Mouse (Mus musculus) retina, postnatal 1 day (tissue): ENCODE results near the gene Smap2.

ENCODE experiments used
- DNase-seq: peaks from one replicate; pipeline ENCODE4 v3.0.0-alpha.2; 2012

The Smap2 gene

DNA sequence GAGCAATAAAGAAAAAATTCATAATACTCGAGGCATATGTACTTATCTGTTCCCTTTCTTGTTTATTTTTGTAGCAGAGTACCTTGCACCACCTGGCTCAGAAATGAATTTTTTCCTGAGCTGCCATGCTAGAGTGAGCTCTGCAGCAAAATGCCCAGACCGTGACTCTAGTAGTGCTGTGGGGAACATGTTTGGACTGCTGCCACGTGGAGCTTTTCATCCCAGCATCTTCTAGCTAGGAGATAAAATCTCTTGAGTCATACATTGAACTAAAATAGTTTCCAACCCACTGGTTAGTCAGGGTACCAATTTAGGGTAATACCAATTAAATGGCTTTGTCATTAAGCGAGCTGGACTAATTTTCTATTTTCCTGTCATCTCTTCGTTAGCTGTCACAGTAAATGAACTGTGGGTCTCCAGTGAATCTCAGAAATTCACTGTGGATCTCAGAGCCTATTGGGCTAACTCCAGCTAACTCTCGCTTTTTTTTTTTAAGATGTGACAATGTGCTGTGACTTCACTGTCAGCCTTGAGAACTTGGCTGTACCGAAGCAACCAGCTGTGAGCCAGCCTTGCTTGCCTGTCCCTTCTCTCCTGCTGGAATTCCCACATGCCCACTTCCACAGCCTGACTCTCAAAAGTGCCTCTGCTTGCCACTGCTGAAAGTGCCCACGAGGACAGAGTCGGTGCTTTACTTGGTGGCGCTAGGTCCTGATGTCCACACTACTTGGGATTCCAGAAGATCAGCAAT lies 3.2 kb upstream of the Smap2 start:
- no peak for DNase-seq

DNA sequence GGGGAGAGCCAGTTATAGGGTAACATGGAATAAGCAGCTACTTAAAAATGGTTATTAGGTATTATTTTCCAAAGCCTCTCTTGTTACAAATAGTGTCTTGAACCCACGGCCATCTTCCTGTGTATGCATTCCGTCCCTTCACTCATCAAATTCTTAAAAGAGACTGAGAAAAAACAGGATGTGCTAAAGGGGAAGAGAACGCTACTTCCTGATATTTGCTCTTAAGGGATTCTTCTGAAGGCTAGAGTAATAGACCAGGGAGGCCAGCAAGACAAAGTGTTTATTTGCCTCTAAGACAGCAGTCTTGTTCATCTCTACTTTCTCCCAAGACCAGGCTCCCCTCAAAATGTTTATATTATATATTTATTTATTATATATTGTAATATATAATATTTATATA lies 1.2 kb upstream of the Smap2 start:
- no peak for DNase-seq

DNA sequence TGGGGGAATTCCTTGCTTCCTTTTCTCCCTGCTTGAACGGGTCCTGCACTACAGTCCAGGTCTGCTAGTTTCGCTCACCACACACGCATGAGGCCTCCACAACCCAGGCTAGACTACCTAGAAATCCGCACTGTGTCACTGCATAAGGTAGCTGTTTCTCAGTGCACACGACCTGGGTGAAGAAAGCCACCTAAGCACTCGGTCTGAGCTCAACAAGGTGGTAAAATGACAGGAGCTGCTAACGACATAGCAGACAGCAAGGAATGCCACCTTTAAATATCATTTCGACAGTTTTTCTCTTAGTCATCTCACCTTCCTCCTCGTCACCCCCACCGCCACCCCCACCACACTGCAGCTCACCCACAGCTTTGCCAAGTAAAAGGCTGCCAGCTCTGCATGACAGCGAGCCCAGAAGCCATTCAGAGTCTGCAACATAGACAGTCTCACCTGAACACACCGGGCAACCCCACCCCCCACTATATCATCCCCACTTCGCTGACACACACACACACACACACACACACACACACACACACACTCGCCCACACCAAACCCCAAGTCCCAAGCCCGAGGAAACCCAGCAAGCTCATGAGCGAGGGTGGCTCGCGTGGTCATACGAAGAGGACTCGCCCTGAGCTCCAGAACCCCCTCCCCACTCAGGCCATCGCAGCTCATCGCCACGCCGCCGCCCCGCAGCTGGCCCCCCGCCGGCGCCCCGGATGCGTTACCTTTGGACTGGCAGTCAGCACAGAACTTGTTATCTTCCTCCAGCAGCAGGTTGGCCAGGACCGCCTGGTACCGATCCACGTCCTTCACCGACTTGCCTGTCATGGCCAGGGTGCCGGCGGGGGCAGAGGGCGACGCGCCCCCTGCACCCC lies 787 bp downstream of the Smap2 start:
- DNase-seq: no peak

DNA sequence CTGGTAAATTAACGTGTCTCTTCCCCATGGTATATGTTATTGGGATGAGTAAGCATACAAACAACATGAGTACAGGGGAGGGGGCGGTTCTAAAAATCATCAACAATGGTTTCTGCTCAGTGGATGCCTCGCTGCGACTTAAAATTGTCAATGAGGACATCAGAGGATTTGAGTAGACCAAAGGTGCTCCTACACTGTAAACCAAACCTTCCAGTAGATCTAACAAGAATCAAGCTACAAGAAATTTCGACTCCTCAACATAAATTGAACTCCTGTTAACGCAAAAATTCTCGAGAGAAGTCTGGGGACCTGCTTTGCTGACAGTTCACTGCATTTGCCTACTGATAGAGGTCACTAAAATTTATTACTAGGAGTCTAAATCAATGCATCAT lies 1.8 kb downstream of the Smap2 start:
- no peak for DNase-seq

DNA sequence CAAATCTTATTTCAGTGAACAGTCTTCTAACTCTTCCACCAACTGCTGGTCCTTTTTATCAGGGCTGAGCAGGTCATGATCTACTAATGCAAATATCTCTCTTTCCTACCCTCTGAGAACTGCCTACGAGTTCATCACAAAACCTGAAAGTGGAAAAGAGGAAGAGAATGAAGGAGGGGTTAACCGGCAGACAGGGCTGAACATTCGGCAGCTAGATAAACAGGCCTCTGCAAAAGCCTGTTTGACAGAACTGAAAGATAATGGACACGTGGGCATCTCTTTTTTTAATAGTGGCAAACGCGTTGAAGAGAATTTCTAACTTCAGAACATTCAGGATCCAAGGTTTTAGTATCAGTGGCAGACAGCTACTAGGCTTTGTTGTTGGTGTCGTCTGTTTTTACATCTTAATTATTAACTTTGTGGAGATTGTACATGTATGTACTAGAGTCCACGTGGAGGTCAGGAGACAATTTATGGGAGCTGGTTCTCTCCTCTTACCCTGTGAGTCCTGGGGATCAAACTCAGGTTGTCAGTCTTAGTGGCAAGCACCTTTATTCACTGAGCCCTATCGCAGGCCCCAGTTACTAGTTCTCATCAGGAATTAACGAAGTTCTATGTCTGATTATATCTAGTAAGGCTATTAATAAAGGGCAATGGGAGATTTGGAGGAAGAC lies 2.3 kb downstream of the Smap2 start:
- no peak for DNase-seq

DNA sequence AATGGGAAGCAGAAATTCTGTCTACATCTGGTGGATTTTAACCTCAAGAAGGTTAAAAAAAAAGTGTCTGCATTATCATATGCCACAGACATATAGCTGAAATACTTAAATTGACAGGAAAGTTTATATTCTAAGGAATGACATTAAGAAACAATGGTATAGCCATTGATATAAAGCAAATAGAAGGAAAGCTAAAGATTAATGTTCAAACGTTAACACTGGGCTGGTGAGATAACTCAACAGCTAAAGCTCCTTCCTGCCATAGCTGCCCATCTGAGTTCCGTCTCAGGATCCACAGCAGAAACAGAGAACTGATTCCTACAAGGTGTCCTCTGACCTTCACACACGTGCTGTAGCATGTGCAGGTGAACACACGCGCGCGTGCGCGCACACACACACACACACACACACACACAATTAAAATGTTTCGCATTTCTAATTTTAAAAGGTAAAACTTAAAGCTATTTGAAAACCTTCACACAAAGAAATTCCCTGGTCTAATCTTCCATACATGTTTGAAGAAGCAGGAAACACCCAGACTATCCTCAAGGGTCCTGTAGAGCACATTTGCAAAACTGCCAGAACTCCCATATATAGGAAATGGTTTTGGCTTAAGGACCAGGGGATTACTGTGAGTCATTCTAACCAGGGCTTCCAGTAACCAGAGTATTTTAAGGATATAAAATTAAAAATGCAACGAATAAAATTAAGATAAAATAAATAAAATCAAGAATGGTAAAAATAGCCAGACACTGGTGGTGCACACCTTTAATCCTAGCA lies 6.1 kb downstream of the Smap2 start:
- no peak for DNase-seq

DNA sequence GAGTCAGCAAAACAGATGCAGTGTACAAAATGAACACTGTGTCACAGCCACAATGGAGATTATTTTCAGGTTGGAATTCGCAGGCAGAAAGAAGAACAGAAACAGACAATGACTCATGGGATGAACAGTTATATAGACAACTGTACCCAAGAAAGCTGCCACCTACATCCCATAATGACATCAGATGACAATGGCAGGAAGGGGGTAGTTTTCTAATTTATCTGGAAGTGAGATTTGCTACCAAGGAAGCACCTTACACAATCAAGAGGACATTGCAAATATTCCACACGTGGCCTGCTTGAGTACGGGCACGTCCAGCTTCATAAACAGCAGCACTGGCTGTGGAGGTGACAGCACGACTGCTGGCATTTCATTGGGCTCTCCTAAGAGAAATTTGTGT lies 7.9 kb downstream of the Smap2 start:
- no peak for DNase-seq

DNA sequence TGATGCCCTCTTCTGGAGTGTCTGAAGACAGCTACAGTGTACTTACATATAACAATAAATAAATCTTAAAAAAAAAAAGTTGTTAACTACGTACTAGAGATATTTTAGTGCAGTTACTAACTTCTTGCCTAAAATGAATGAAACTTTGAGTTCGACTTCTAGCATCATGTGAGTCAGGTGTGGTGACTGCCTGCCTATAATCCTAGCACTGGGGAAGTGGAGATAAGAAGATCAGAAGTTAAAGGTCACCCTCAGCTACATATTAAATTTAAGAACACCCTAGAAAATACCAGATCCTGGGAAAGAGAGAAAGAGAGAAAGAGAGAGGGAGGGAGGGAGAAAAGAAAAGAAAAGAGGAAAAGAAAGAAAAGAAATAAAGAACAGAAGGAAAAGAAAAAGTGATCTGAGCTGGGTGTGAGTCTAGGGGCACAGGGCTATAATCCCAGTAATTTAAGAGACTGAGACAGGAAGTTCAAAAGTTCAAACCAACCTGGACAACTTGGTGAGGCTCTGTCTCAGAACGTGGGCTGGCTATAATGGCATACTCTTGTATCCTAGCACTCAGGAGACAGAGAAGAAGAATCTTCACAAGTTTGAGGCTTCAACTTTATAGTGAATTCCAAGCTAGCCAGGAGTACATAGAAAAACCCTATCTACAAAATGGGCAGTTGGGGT lies 8.8 kb downstream of the Smap2 start:
- DNase-seq: no peak

DNA sequence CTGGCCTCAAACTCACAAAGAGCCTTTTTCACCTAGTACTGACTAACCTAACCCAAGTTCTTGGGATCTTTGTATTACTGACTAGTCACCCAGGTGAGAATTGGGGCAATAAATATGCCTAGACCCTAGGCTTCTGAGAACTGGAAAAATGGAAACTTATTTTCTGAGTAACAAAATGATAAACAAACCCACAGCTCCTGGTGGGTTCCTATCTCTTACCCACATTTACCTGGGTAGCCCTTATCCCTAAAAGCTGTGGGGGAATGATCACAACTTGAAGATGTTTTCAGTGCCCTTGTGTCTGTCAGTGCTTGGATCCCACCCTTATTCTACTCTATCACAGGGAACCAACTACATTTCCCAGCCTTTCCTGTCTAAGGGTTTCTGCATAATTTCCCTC lies 10.0 kb downstream of the Smap2 start:
- no peak for DNase-seq

DNA sequence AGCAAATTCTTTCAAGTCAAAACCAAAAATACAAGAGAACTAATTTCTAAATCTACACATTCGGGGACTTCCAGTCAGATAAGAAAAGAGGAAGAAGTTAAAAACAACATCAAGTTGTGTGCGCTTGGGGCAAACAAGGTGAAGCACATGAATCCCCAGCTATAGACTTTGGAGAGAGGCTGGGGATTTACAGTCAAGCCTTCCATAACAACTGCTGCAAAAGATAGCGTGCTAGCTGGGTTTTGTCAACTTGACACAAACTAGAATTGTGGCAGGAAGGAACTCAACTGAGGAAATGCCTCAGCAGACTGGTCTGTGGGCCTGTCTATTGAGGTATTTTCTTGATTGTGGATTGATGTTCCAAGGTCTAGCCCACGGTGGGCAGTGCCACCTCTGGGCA lies 12.4 kb downstream of the Smap2 start:
- no peak for DNase-seq

DNA sequence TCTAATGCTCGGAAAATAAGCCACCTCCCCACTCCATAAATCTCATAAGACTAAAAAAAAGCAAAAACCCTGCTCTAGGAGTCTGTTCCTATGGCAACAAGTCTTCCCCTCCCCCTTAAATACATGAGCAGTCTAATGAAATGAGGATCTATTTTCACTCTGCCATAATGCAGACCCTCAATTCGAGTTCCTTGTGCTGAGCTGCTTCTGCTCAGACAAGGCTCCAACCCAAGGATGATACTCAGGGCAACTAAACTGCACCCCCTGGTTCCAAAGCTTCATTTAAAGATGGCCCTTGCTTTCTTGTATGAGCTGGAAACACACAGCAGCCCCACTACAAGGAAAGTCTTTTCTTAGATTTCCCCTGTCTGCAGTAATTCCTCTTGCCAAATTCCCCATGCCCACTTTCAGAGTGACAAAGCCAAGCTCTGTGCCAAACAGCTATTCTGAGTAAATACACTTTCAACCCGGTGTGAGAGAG lies 13.4 kb downstream of the Smap2 start:
- peak; percentile 35 for DNase-seq

DNA sequence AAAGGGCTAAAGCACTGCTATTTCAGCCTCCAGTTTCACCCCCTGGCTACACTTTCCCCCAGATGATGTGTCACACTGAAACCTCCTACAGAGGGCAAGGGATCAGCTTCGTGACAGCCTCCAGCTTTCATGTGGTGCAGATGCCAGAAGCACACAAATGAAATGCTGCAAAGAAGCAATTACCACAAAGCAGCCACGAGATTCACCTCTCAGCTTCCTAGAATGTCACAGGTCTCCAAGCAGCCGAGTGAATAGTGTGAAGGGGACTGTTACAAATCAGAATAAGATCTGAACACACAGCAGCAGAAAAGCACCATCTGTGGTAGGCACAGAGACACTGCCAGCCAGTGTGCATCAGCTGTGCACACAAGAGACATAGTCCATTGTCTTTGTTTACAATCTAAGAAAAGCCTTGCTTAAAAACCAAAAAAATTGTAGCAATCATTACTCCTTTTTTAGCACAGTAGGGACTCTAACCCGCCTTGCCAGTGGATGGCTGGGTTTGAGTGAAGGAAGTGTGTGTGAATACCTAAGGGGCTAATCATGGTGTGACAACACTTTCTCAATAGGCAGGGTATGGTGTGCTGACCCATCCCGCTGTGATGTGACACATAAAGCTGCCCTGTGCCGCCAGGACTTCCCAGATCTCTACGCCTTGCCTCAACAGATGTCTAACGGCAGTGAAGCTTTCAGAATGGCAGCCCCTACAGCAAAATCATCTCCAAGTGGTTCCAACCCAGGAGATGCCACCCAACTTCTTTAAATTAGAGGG lies 14.5 kb downstream of the Smap2 start:
- DNase-seq: peak; percentile 72

DNA sequence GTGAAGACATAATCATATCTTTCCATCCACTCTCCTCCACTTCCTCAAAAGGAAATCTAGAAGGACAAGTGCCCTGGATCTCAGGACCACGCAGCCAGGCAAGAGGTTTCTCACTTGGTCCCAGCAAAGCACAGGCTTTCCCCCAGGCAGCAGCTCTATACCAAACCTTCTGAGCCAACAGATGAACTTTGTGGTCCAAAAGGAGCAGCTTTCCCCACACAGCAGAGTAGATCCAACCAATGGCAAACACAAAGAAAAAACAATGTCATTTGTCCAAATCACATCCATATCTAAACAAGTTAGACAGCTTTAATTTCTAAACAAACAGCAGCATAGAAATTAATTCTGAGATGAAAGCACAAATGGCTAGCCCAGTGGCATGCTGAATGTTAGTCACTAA lies 15.4 kb downstream of the Smap2 start:
- no peak for DNase-seq

DNA sequence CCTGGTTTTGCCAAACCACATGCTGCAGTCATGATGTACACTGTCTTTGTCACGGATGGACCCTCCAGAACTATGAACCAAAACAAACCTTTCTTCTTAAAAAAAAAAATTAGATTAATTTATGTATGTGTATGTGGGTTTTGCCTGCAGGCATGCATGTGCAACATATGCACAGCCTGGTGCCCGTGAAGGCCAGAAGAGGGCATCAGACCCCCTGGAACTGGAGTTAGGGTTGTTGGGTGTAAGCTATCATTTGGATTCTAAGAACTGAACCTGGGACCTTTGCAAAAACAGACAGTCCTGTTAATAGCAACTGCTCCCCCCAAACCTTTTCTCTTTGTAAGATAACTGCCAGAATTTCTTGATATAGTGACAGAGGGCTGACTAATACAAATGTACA lies 16.0 kb downstream of the Smap2 start:
- no peak for DNase-seq

DNA sequence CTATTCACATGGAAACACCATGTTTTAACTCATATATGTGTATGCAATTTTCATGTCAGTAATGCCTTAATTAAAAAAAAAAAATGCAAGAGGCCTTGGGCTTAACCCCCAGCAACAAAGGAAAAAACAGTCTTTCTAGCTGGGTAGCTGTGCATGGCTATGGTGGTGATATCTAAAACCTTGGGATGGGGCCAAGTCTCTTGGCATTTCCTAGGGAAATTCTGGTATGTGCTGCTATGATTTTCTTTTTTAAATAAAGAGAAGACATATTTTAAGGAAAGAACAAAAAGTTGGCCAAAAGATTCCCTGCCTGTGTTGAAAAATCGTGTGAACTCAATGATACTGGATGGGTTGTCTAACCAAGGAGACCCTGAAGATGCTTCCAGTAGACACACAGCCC lies 21.1 kb downstream of the Smap2 start:
- DNase-seq: no peak

DNA sequence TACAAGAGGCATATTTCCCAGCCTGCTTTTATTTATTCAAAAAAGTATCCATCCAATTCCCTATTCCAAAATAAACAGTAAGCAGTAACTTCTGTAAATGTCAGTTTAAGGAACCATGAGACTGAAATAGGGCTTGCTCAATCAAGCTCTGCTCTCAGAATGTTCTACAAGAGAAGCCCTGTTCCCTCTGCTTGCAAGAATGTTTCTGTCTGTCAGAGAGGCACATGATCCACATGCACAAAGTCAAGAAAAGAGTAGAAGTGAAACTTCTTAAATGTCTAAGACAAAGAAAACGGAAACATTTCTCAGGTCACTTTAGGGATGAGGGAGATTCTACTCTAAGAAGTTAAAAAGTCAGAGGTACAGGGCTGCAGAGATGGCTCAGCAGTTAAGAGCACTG lies 24.0 kb downstream of the Smap2 start:
- DNase-seq: no peak

DNA sequence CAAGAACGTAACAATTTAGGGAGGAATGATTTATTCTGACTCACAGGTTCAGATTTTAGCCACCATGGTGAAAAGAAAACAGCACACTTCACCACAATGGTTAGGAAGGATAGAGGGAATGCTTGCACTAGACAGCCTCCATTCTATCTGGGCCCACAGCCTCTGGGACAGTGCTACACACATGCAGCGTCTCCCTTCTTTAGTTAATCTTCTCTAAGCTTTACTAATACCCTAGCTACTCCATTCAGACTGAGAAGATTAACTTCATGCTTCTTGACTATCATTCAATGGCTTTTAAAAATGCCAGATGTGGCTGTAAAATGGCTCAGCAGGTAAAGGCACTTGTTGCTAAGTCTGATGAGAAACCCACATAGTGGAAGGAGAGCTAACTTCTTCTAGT lies 24.8 kb downstream of the Smap2 start:
- DNase-seq: peak; percentile 52

DNA sequence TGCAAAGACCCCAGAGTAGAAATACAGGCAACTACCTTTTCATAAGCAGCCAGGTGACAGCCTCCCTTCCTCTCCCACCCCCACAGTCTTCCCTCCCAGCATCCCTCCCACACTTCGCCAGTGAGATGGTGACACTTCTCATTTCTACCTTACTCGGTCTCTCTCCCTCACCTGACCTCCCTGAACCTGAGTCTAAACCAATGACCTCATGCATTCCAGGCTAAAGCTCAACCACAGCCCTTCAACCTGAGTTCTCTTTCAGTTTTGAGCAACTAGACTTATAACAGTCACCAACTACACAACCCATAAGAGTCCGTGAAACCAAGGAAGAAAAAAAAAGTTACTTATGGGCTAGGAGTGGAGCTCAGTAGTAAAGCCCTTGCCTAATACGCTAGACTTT lies 29.7 kb downstream of the Smap2 start:
- no peak for DNase-seq

DNA sequence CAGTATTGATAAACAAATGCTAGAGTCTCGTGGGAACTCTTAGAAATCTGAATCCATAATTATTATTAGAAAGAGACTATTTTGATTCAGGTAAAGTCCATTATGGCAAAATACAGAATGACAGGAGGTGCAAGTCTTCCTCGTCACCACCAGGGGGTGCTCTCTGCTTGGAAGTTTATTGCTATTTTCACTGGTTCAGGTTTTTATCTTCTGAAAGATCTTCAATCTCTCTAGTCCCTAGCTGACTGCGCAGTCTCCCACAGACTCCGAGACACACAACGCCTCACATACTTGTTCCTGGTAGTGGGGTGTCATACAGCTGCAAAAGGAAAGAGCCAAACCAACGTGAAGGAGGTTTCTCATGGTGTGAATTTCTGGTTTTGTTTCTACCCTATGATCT lies 30.6 kb downstream of the Smap2 start:
- DNase-seq: peak; percentile 61

DNA sequence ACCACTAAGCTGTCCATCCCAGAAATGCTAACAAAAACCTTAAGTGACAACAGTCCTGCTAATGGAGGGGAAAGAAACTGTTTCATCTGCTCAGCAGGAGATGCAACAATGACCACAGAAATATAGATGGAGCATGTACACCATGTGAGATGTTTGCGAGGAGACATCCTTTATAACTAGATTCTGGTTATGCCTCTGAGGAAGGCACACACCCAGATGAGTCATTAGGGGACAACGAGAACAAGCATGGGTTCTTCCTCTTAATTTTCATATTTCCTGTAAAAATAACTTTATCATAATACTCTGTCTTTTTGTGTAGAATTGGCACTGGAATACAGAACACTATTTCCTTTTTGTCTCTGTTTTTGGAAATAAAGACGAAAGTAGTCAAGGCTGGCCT lies 38.8 kb downstream of the Smap2 start:
- DNase-seq: no peak

DNA sequence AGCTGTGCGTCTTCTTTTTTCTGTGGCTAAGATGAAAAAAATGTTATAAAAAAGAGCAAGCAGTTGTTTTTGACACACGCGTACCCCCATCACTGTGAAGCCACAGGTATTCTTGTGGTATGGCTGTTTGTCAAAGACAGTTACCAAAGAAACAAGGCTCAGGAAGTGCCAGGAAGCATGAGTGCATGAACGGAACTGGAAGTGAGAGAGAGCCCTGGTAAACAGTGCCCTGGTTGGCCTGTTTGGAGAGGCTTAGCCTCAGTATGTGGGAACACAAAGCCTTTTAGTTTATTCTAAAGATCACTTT lies 41.7 kb downstream of the Smap2 start:
- no peak for DNase-seq
